Mouse (Mus musculus): Measurements from ENCODE around the gene Kat2a.

Kat2a gene

DNA sequence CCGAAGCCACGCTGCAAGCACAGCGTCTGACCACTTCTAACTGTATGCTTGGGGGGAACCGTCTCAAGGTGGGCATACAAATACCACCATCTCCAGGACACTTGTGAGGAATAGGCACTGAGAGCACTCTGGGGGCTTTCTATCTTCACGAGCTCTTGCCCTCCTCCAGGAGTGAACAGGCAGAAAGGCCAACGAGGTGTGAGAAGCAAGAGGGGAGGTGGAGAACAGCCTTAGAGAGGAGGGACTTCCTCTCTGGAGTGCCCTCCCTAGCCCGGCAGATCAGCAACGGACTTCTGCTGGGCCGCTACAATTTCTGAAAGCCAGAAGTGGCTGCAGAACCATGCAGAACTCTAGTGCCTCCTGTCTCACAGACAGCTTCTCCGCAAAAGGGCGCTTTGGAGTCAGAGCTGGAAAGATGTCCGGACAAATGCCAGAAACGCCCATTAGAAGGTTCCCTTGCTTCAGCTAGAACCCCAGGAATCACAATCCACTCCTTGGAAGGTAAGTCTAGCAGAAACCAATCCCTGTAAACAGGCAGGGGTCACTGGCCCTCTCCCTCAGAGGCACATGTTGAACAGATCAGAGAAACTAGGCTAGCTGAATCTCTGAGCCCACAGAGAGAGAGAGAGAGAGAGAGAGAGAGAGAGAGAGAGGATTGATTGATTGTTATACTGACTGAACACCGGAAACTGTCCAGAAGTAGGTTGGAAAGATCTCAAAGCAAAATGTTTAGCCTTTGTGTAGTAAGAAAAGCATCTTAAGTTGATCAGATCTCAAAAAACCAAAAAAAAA lies 23.9 kb upstream of the Kat2a start:
- DNase-seq (ENCODE audit: low read depth, low spot score) = no peak

GRCm38 (mm10) chr11:100735134-100735865 lies 23.0 kb upstream of the Kat2a start:
- DNase-seq (ENCODE audit: low read depth, low spot score) = no peak

DNA sequence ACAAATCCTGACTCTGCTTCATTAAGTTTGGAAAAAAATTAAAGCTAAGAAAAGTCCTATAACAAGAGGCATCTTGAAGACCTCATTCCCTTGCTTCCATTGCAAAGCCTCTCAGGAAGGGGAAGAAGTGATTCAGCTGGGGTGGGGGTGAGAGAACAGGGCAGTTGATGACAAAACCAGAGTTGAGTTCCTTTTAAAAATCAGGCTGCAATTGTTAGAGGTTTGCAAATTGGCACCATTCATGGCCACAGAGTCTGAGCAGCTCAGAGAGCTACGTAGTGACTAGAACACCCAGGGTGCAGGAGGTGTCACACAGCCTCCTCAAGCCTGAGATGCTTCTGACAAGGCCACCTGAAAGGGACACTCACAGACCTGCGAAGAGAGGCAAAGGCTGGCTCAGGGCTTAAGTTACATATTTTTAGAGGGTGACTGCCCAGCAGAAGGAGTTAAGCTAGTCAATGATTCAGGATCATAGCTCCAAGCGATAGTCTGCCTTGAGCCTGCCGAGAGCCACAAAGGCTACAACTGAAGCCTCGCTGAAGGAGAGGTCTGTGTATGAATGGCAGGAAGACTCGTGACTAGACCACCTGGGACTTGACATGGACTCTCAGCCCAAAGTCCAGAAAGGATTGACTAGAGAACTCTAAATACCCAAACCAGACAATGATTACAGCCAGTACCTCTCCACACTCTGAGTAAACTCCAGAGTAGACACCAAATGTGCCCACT lies 18.4 kb upstream of the Kat2a start:
- no peak for DNase-seq (ENCODE audit: low read depth, low spot score)

DNA sequence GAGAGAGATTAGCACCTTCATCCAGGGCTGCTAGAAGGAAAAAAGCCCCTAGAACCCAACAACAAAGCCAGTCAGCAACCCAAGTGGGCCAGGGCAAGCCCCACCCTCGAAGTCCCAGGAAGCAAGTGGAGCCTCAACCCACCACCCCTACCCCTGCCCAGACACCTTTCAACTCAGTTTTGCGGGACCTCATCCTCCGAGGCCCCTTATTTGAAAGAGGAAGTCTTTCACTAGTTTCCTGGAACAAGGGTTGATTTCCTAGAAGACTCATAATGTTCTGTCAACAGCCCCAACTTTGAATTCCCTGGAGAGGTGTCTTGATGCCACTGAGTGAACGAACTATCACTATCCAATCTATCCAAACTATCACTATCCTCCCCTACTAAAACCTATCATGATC lies 17.7 kb upstream of the Kat2a start:
- no peak for DNase-seq (ENCODE audit: low read depth, low spot score)

DNA sequence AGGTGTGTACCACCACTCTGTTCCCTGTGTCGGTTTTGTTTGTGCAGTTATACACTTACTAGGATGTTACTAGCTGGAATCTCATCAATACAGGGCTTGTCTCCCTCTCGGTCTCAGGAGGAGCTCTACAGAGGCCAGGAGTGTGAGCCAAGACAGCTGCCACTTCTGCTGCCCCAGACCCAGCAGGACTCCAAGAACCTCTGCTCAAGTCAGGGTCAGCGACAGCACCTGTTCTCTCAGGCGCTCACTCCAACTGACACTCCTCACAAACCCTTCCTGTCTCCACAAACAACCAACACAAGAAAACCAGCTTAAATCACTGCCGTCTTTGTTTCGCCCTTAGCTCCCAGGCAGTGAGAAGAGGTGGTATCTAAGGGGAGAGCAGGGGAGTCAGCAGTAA lies 16.3 kb upstream of the Kat2a start:
- no peak for DNase-seq (ENCODE audit: low read depth, low spot score)

DNA sequence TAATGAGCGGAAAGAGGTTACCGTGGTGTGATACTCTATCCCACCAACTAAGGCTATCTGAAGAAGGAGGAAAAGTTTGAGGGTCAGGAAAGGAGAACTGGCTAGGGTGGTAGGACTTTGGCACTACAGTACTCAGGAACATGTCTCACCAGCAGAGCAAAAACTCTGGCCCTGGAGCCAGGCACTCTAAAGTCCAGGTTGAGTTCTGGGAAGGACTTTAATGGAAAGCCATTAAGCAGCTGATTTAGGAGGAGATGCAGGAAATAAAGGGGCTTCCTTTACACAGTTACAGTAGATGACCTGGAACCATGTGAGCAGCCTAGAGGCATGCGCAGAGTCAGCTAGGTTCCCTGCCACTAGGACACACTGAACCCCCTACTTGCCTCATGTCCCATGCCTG lies 14.9 kb upstream of the Kat2a start:
- DNase-seq (ENCODE audit: low read depth, low spot score) = no peak

- no peak for DNase-seq (ENCODE audit: low read depth, low spot score)
Measured at GRCm38 (mm10) chr11:100724919-100725512, 12.8 kb upstream of the Kat2a start.

DNA sequence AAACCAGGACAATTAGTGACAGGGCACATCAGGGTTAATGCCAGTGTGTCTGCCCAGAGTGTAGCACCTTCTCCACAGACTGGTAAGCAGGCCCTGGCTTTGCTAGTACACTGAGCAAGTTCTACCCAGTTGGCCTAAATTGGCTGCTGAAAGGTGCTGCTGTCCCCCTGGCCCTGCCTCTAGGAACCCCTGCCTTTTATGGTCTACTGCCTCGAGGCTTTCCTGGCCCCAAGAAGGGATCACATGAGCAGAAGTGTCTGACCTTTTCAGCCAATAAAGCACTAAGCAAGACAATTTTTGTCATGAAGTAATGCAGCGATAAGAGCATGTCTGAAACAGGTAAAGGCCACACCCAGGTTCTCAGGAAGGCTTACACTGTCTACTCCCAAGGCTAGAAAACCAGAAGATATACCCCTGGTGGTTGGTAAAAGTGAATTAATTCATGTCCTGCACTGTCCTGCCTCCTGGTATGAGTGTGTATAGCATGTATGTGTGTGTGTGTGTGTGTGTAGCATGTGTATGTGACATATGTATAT lies 10.3 kb upstream of the Kat2a start:
- DNase-seq (ENCODE audit: low read depth, low spot score) = no peak

GRCm38 (mm10) chr11:100721776-100722492 lies 9.7 kb upstream of the Kat2a start:
- DNase-seq (ENCODE audit: low read depth, low spot score) = no peak

DNA sequence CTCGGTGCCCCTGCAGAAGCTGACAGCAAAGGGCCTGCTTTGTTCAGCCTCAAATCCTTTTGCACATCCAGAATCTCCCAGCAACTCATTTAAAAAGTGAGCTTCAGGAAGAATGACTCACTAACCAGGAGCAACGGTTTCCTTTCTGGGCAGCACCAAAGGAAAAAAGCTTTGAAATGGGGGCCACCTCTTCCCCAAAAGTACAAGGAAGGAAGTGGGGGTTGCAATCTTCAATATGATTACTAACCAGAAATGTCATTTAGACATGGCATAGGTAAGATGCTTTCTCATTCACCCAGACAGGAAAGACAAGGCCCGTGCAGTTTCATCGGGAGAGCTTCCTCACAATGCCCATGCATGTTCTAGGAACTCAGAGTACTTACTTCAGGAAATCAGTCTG lies 9.0 kb upstream of the Kat2a start:
- peak; percentile 59 for DNase-seq (ENCODE audit: low read depth, low spot score)

DNA sequence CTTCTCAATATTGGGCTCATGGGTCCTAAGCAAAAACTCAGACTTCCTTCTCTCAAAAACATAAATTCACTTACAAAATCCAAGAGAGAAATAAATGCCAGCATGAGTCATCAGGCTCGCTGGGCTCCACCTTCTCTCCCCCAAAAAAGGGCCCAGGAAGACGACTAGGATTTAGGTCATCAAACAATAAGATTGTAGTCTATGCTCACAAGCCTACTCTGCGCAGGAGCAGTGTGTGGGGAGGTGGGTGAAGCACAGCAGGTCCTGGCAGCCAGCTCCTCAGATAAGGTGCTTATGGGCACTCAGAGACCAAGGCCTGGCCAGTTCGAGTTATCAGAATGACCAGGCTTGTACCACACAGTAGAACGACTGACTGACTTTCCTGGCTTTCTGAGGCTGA lies 8.1 kb upstream of the Kat2a start:
- DNase-seq (ENCODE audit: low read depth, low spot score) = peak; percentile 77

DNA sequence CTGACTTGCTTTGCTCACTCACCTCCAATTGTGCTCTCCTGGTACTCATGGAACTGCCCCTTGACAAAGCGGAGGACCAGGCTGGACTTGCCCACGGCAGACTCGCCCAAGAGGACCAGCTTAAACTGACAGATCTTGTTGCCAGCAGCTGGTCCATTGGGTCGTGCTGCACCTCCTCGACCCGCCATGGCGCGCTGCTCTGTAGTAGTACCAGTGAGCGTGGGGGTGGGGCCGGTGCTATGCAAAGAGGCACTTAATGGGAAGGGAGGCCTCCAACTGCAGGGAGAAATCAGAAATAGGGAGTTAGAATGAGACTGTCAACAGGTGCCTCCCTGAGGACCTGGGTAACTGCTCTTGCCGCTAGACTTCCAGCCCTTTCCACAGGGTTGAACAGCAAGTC lies 7.6 kb upstream of the Kat2a start:
- DNase-seq (ENCODE audit: low read depth, low spot score) = no peak

DNA sequence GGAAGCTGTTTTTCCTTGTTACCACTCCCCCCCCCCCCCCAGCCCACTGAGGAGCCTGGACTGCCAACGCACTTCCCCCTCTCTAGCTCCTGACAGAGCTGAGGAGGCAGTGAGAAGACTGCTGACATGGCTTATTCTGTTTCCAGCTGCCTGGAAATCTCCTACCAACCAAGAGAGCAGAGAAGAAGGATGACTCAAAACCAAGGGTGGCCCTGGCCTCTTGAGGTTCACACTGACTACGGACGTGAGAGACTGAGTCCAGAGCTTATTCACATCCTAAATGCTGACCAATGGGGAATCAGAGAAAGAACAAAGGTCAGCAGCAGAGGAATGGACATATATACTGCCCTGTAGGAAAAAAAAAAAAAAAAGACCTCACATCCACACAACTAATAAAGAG lies 7.0 kb upstream of the Kat2a start:
- DNase-seq (ENCODE audit: low read depth, low spot score) = peak; percentile 83

DNA sequence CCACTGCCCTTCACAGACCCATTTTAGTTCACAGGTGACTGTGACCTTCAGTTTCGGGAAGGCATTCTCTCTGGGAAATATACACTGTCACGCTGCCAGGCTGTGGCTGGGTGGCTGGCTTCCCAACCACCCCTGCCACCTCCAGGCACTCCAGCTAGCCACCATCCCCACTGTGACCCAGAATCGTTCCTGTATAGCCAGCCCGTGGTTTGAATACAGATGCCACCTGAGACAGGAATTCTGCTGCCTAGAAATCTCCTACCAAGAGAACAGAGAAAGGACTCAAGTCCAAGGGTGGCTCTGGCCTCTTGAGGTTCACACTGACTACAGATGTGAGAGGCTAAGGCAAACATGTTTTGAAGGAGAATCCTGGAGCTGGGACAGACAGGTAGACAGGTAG lies 6.6 kb upstream of the Kat2a start:
- DNase-seq (ENCODE audit: low read depth, low spot score) = no peak

DNA sequence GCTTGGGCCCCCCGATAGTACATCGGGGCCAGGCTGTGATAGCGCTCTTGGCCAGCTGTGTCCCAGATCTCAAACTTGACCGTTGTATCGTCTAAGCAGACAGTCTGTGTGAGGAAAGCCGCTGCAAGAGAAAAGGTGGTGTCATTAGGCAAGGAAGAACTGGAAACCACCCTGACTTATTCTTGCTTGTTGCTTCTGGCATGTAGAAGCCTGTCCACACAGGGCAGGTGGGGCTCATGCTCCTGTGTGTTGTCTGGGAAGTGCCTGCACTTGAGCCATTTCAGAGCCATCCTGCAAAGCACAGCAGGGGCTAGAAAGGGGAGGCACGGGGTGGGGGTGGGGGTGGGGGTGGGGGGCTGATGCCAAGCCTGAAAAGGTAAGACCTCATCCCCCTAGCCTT lies 6.2 kb upstream of the Kat2a start:
- DNase-seq (ENCODE audit: low read depth, low spot score) = no peak

DNA sequence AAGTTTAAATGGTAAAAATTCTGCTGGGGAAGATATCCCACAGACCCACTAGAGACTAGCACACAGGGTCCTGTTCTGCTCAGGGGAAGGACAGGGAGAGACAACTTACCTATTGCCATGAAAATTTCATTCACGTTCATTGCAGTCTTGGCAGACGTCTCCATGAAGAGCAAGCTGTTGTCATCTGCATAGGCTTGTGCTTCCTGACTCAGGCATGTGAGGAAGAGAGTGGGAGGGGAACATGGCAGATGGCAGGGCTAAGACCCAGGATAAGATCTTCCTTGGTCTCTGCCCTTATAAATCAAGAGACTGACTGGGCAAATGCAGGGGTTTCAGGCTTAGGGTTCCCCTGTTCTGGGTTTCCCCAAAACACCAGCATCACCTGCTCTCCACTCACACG lies 4.4 kb upstream of the Kat2a start:
- DNase-seq (ENCODE audit: low read depth, low spot score) = peak; percentile 78

DNA sequence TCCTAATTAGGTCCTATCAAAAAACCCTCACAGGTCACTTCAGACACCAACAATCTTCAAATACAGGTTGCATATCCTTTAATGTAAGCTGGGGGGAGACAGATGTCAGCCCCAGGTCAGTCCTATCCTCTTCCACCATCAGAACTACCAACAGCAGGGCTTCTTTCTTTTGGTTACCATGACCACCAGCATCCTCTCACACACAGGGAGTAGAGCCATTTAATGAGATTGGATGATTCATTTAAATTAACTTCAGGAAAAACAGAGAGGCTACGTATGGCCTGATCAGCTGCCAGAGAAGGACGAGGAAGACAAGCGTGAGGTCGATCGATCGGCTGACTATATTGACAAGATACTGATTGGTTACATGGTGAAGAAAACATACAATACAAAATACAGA lies 2.7 kb upstream of the Kat2a start:
- DNase-seq (ENCODE audit: low read depth, low spot score) = peak; percentile 58

- peak; percentile 87 for DNase-seq (ENCODE audit: low read depth, low spot score)
Measured at GRCm38 (mm10) chr11:100714534-100714915, 2.3 kb upstream of the Kat2a start.

DNA sequence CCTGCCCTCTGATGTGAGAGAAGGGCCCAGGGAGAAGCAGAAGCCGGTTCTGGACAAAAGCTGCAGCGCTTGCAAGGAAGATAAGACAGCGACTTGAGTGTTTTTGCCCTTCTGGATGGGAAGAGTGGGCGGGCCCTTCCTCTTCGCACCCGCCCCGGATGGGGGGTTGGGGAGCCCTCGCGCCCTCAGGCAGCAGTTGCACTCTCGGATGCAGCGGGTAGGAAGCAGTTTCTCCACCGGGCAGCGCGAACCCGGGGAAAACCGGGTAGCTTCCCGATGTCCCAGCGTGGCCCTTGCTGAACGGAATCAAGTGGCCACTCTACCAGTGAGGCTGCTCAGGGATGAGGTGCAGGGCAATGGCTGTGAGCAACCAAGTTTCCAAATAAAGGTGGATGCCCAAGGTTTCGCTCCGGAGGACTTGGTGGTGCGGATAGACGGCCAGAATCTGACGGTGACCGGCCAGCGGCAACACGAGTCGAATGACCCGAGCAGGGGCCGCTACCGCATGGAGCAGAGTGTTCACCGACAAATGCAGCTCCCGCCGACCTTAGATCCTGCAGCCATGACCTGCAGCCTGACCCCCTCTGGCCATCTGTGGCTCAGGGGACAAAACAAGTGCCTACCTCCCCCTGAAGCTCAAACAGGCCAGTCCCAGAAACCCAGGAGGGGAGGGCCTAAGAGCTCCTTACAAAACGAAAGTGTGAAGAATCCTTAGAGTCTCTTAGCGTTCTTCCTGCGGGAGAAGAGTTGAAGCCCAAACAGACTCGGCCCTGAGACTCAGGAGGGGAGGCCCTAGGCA lies 1.7 kb upstream of the Kat2a start, which contains the start of gene Hspb9:
Hspb9 (plus strand) TSS at position 116 of the 799 bp plus-strand sequence.
- DNase-seq (ENCODE audit: low read depth, low spot score) = peak; percentile 73

GRCm38 (mm10) chr11:100713174-100713573 lies 909 bp upstream of the Kat2a start:
- no peak for DNase-seq (ENCODE audit: low read depth, low spot score)
